Mouse (Mus musculus): ENCODE measurements around the gene Cerk. TPM values are rescaled to one million over a fixed set of nuclear protein-coding genes. Genes with fewer than 3 reads are reported as not detected.

Gene Cerk
- polyA plus RNA-seq, 1 experiment from 2014 or later: 23.5 TPM

GRCm38 (mm10) chr15:86144577-86144976 lies 41.4 kb downstream of the Cerk start:
- H3K27ac ChIP-seq (replicated peaks): no peak overlapping the region
- H3K27me3 ChIP-seq: no peaks in the 10 kb centered on the region
- no peaks in the 10 kb centered on the region for H3K9me3 ChIP-seq
- H3K36me3 ChIP-seq: peaks cover 23% of the 10 kb centered on the region
- H3K4me3 ChIP-seq: no peak overlapping the region
- H3K4me1 ChIP-seq: no peaks in the 10 kb centered on the region
- no peak for ATAC-seq (replicated peaks)
- no peak overlapping the region for H3K9ac ChIP-seq (replicated peaks)
- H3K4me2 ChIP-seq (replicated peaks): no peak overlapping the region
- WGBS: 84% methylated on average over 7 of the region's 7 CpGs

- H3K4me3 ChIP-seq: no peak overlapping the region
- H3K36me3 ChIP-seq: peaks cover 31% of the 10 kb centered on the region
- H3K27me3 ChIP-seq: no peaks in the 10 kb centered on the region
- no peaks in the 10 kb centered on the region for H3K9me3 ChIP-seq
- H3K27ac ChIP-seq (replicated peaks): peak overlapping the region; percentile 56
- no peak overlapping the region for H3K9ac ChIP-seq (replicated peaks)
- ATAC-seq (replicated peaks): 0 out of 2 replicates have a peak, but pooled peaks have one; percentile 24
- no peaks in the 10 kb centered on the region for H3K4me1 ChIP-seq
- 32% methylated on average over 10 of the region's 10 CpGs for WGBS
- no peak overlapping the region for H3K4me2 ChIP-seq (replicated peaks)
Measured at GRCm38 (mm10) chr15:86140323-86140722, 45.6 kb downstream of the Cerk start.

- Histone ChIP-seq H3K4me1 (0 out of 2 replicates have a peak, but pooled peaks cover 6% of the 10 kb centered on the region), H3K9me3 (no peaks in the 10 kb centered on the region), H3K27me3 (no peaks in the 10 kb centered on the region), H3K4me2 (replicated peaks) (no peak overlapping the region), H3K9ac (replicated peaks) (no peak overlapping the region), H3K4me3 (no peak overlapping the region), H3K36me3 (peaks cover 34% of the 10 kb centered on the region), H3K27ac (replicated peaks) (no peak overlapping the region)
- ATAC-seq (replicated peaks): no peak
- 70% methylated on average over 4 of the region's 4 CpGs for WGBS
Measured at GRCm38 (mm10) chr15:86137638-86138037, 48.3 kb downstream of the Cerk start.

- Histone ChIP-seq H3K27ac (replicated peaks) (peak overlapping the region; percentile 61), H3K9ac (replicated peaks) (no peak overlapping the region), H3K4me3 (no peak overlapping the region), H3K27me3 (no peaks in the 10 kb centered on the region), H3K4me1 (0 out of 2 replicates have a peak, but pooled peaks cover 6% of the 10 kb centered on the region), H3K9me3 (no peaks in the 10 kb centered on the region), H3K36me3 (peaks cover 51% of the 10 kb centered on the region), H3K4me2 (replicated peaks) (no peak overlapping the region)
- WGBS: 38% methylated on average over 18 of the region's 18 CpGs
- peak; percentile 68 for ATAC-seq (replicated peaks)
Measured at GRCm38 (mm10) chr15:86134941-86135783, 50.8 kb downstream of the Cerk start.

GRCm38 (mm10) chr15:86130657-86131056 lies 55.3 kb downstream of the Cerk start:
- Histone ChIP-seq H3K9ac (replicated peaks) (no peak overlapping the region), H3K4me1 (peaks cover 6% of the 10 kb centered on the region; the same call in 1 of the 2 replicates), H3K27ac (replicated peaks) (no peak overlapping the region), H3K36me3 (peaks cover 72% of the 10 kb centered on the region), H3K4me3 (no peak overlapping the region), H3K9me3 (no peaks in the 10 kb centered on the region), H3K4me2 (replicated peaks) (no peak overlapping the region), H3K27me3 (no peaks in the 10 kb centered on the region)
- ATAC-seq (replicated peaks): no peak
- WGBS: 96% methylated on average over 10 of the region's 10 CpGs

- WGBS: 86% methylated on average over 3 of the region's 3 CpGs
- Histone ChIP-seq H3K4me2 (replicated peaks) (no peak overlapping the region), H3K4me3 (no peak overlapping the region), H3K9me3 (no peaks in the 10 kb centered on the region), H3K9ac (replicated peaks) (no peak overlapping the region), H3K4me1 (peaks cover 4% of the 10 kb centered on the region; the same call in 1 of the 2 replicates), H3K27me3 (no peaks in the 10 kb centered on the region), H3K27ac (replicated peaks) (no peak overlapping the region), H3K36me3 (peaks cover 79% of the 10 kb centered on the region)
- ATAC-seq (replicated peaks): no peak
Measured at GRCm38 (mm10) chr15:86129036-86129435, 56.9 kb downstream of the Cerk start.

GRCm38 (mm10) chr15:86124359-86124758 lies 61.6 kb downstream of the Cerk start:
- H3K4me1 ChIP-seq: peaks cover 4% of the 10 kb centered on the region; the same call in 1 of the 2 replicates
- no peak overlapping the region for H3K9ac ChIP-seq (replicated peaks)
- H3K9me3 ChIP-seq: no peaks in the 10 kb centered on the region
- WGBS: 41% methylated on average over 1 of the region's 1 CpGs
- peaks cover 73% of the 10 kb centered on the region for H3K36me3 ChIP-seq
- H3K4me3 ChIP-seq: no peak overlapping the region
- H3K4me2 ChIP-seq (replicated peaks): no peak overlapping the region
- H3K27me3 ChIP-seq: no peaks in the 10 kb centered on the region
- peak; percentile 53; the same call in 1 of the 2 replicates for ATAC-seq (replicated peaks)
- no peak overlapping the region for H3K27ac ChIP-seq (replicated peaks)

- H3K4me1 ChIP-seq: peaks cover 4% of the 10 kb centered on the region; the same call in 1 of the 2 replicates
- H3K4me2 ChIP-seq (replicated peaks): no peak overlapping the region
- H3K4me3 ChIP-seq: no peak overlapping the region
- WGBS: 94% methylated on average over 4 of the region's 4 CpGs
- H3K9ac ChIP-seq (replicated peaks): no peak overlapping the region
- H3K9me3 ChIP-seq: no peaks in the 10 kb centered on the region
- H3K36me3 ChIP-seq: peaks cover 68% of the 10 kb centered on the region
- H3K27me3 ChIP-seq: no peaks in the 10 kb centered on the region
- no peak for ATAC-seq (replicated peaks)
- H3K27ac ChIP-seq (replicated peaks): no peak overlapping the region
Measured at GRCm38 (mm10) chr15:86123409-86123808, 62.5 kb downstream of the Cerk start.

GRCm38 (mm10) chr15:86122261-86122949 lies 63.5 kb downstream of the Cerk start:
- ATAC-seq (replicated peaks): no peak
- WGBS: 90% methylated on average over 9 of the region's 9 CpGs
- no peak overlapping the region for H3K4me2 ChIP-seq (replicated peaks)
- peaks cover 13% of the 10 kb centered on the region for H3K4me1 ChIP-seq
- H3K27me3 ChIP-seq: no peaks in the 10 kb centered on the region
- peaks cover 58% of the 10 kb centered on the region for H3K36me3 ChIP-seq
- no peaks in the 10 kb centered on the region for H3K9me3 ChIP-seq
- H3K27ac ChIP-seq (replicated peaks): no peak overlapping the region
- no peak overlapping the region for H3K4me3 ChIP-seq
- no peak overlapping the region for H3K9ac ChIP-seq (replicated peaks)

GRCm38 (mm10) chr15:86119186-86119585 lies 66.8 kb downstream of the Cerk start:
- H3K9me3 ChIP-seq: no peaks in the 10 kb centered on the region
- no peaks in the 10 kb centered on the region for H3K27me3 ChIP-seq
- no peak overlapping the region for H3K27ac ChIP-seq (replicated peaks)
- H3K9ac ChIP-seq (replicated peaks): no peak overlapping the region
- H3K4me2 ChIP-seq (replicated peaks): no peak overlapping the region
- H3K4me1 ChIP-seq: peaks cover 20% of the 10 kb centered on the region
- H3K4me3 ChIP-seq: no peak overlapping the region
- no peak for ATAC-seq (replicated peaks)
- 94% methylated on average over 7 of the region's 7 CpGs for WGBS
- peaks cover 41% of the 10 kb centered on the region for H3K36me3 ChIP-seq

- H3K27me3 ChIP-seq: no peaks in the 10 kb centered on the region
- WGBS: 59% methylated on average over 15 of the region's 15 CpGs
- no peak overlapping the region for H3K9ac ChIP-seq (replicated peaks)
- no peak overlapping the region for H3K4me3 ChIP-seq
- no peak overlapping the region for H3K4me2 ChIP-seq (replicated peaks)
- H3K9me3 ChIP-seq: no peaks in the 10 kb centered on the region
- H3K36me3 ChIP-seq: peaks cover 32% of the 10 kb centered on the region
- no peak for ATAC-seq (replicated peaks)
- peaks cover 37% of the 10 kb centered on the region for H3K4me1 ChIP-seq
- H3K27ac ChIP-seq (replicated peaks): peak overlapping the region; percentile 18; the same call in 1 of the 2 replicates
Measured at GRCm38 (mm10) chr15:86117115-86118100, 68.5 kb downstream of the Cerk start.
